Mouse (Mus musculus) intestine, embryonic 16.5 days (tissue): Measurements from ENCODE around the gene Fcrl6. TPM values are rescaled to one million over a fixed set of nuclear protein-coding genes. Genes with fewer than 3 reads are reported as not detected.

Experiments
- polyA plus RNA-seq: library from polyadenylated mRNA; unstranded; fragments of >200 nt; fragmentation: Nextera tagmentation; extraction: Ambion mirVana; gene quantifications from 2 replicates; pipeline ENCODE4 v1.2.1, GENCODE M21; 2015

Fcrl6 gene
- polyA plus RNA-seq, 1 experiment from 2014 or later = not detected

Other genes with a start within 250 kb of the Fcrl6 start
- 5.0 and 5.6 TPM in 2 replicates for gene Pigm, start 226.0 kb downstream of the Fcrl6 start, polyA plus RNA-seq
- 1.6 and 2.3 TPM in 2 replicates for gene Slamf9, start 127.2 kb downstream of the Fcrl6 start, polyA plus RNA-seq
- gene Igsf9, start 120.8 kb downstream of the Fcrl6 start, polyA plus RNA-seq = 109 and 110 TPM in 2 replicates
- gene Tagln2, start 102.5 kb downstream of the Fcrl6 start, polyA plus RNA-seq = 469 and 470 TPM in 2 replicates
- 1.1 and 1.3 TPM in 2 replicates for gene Cfap45, start 81.8 kb downstream of the Fcrl6 start, polyA plus RNA-seq
- 0.15 and 0.31 TPM in 2 replicates for gene Vsig8, start 46.6 kb downstream of the Fcrl6 start, polyA plus RNA-seq
- 0.64 and 0.66 TPM in 2 replicates for gene Slamf8, start 12.0 kb downstream of the Fcrl6 start, polyA plus RNA-seq
- 14.1 and 15.8 TPM in 2 replicates for gene Dusp23, start 30.4 kb upstream of the Fcrl6 start, polyA plus RNA-seq
- gene Crp, start 95.5 kb upstream of the Fcrl6 start, polyA plus RNA-seq = 1.1 and 1.3 TPM in 2 replicates